Mouse (Mus musculus) cerebral cortex, adult 2 months (tissue): ENCODE data around the gene Pth2.

Source experiments
- WGBS: fragments of 180-500 bp; shearing (Covaris S2); methylation state at CpG from one replicate; pipeline ENCODE4 v1.1.7; 2018; 5-methylcytosine and 5-hydroxymethylcytosine counted together

The Pth2 gene

DNA sequence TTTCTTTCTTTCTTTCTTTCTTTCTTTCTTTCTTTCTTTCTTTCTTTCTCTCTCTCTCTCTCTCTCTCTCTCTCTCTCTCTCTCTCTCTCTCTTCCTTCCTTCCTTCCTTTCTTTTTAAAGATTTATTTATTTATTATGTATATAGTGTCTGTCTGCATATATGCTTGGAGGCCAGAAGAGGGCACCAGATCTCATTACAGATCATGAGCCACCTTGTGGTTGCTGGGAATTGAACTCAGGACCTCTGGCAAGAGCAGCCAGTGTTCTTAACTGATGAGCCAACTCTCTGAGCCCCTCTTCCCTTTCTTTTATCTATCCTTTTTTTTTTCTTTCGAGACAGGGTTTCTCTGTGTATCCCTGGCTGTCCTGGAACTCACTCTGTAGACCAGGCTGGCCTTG, 7.0 kb upstream of the Pth2 start:
- WGBS: 67% methylated on average over 1 of the region's 1 CpGs

DNA sequence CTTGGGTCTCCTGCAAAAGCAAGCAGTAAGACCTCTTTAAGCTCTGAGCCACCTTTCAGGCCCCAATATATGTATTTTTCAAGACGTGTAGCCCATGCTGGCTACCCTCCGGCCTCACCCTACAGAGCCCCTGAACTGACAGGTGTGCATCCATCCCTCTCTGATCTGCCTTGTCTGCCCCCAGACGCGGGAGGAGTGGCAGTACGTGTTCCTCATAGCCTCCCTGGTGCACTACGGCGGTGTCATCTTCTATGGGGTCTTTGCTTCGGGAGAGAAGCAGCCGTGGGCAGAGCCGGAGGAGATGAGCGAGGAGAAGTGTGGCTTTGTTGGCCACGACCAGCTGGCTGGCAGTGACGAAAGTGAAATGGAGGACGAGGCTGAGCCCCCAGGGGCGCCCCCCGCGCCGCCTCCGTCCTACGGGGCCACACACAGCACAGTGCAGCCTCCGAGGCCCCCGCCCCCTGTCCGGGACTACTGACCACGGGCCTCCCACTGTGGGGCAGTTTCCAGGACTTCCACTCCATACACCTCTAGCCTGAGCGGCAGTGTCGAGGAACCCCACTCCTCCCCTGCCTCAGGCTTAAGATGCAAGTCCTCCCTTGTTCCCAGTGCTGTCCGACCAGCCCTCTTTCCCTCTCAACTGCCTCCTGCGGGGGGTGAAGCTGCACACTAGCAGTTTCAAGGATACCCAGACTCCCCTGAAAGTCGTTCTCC, 6.1 kb upstream of the Pth2 start:
- WGBS: 6% methylated on average over 29 of the region's 29 CpGs

DNA sequence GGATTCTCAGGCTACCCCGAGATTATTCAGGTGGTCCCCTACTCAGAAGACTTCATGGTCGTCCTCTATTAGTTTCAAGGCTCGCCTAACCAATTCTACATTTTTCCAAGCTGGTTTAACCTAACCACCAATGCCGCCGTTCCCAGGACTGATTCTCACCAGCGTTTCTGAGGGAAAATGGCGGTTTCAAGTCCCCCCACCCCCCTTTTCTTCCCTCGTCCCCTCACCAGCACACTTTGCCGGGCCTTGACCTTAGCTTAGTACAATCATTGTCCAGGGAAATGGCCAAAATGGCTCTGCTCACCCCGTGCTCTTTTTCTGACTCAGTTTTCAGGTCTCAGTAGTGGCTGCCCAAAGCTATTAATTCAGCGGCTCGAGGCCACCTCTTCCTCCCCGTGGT, 5.4 kb upstream of the Pth2 start:
- whole genome bisulfite sequencing: 8% methylated on average over 13 of the region's 13 CpGs

DNA sequence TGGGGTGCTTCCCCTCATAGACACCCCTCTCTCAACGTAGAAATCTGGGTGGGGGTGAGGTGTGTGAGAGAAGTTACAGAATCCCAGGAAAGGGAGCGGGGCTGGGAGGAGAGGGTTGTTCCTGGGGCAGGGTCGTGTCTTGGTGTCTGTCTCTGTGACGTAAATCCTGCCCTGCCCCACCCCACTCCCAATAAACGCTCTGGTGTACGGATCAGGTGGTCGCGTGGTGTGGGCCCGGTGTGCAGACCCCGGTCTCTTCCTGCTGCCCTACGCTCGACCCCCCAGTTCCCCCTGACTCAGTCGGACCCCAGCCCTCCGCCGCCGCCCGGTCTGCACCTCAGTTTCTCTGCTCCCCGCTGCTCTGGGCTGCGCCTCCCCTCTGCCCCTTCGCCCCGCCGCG, 4.9 kb upstream of the Pth2 start:
- 3% methylated on average over 23 of the region's 23 CpGs for WGBS

DNA sequence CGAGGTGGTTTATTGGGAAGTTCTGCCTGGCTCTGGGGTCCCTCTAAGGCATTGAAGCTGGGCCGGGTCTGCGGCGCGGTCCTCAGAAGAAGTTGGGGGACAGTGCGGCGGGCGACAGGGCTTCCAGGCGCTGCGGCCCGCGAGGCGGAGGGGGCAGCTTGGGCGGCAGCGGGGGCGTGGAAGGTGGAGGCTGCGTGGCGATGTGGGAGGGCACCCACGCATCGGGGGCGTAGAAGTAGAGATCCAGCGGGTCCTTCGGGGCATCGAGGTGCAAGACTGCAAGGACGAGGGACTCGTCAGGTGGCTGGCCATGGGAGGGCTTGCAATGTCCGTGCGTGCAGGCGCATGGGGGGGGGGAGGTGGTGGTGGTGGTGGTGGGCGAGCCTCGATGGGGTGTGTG, 4.4 kb upstream of the Pth2 start:
- WGBS: 3% methylated on average over 31 of the region's 31 CpGs

DNA sequence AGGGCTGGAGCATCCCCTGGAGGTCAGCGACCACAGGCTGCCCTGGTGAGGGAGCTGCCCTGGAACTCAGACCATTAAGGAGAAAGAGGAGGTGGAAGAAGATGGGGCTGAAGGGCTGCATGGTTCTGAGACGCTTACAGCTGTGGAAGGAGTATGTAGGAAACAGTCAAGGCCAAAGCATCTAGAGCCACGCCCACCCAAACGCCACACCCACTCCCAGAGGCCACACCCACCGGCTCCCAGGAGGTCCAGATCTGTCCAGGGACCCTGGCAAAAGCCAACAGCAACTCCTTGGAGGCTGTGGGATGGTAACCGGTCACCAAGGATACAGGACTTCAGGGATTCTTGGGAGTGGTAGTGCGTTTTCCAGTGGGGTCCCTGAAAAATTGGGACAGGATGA, 2.2 kb upstream of the Pth2 start:
- 27% methylated on average over 7 of the region's 7 CpGs for WGBS

DNA sequence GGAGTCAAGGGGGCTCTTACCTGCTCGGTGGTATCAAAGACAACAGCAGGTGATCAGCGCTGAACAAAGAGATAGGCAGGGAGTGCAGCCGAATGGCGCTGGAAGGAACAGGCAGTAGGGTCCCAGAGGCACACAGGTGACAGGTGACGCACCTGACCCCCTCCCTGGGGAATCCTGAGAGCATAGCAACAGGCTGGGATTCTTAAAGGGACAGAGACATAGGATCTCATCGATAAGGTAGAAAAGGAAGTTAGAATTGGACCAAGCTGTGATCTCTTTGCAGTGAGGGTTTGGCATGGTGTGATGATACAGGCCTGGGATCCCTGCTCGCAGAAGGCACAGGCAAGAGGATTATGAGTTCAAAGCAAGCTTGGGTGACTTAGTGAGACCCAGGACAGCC, 1.3 kb upstream of the Pth2 start, which contains the start of gene Gfy:
Gene Gfy (minus strand): TSS at position 101 of the 400 bp plus-strand sequence.
- 43% methylated on average over 7 of the region's 7 CpGs for WGBS

DNA sequence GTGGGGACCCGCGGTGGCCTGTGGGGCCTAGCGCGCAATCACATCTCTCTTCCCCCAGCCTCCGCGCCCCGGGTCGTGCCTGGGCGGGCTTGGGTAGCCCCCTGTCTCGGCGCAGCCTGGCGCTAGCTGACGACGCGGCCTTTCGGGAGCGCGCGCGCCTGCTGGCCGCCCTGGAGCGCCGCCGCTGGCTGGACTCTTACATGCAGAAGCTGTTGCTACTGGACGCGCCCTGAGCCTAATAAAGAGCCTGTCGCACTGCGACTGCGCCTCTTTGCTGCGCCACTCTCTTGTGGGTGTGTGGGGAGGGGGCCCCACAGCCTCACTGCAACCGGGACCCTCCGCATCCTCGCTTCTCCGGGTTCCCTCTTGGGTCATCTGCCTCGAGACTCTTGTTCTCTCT, 745 bp downstream of the Pth2 start:
- 3% methylated on average over 35 of the region's 35 CpGs for WGBS

DNA sequence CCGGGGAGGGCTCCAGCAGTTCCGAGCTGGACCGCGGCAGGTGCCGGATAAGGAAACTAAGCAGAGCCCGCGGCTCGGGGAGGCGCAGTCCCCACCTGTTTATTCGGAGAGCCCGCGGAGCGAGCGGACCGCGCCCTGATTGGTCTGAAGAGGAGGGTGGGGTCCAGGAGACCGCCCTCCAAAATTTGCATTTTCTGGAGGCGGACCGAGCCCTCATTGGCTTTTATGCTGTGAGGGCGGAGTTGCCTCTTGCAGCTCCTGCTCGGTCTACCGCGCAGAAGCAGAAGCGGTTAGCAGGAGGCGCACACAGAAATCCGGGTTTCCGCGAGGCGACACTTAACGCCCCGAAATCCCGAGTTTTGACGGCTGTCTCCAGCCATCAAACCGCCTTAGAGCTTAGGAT, 1.4 kb downstream of the Pth2 start:
- WGBS: under 1% methylated on average over 34 of the region's 34 CpGs

DNA sequence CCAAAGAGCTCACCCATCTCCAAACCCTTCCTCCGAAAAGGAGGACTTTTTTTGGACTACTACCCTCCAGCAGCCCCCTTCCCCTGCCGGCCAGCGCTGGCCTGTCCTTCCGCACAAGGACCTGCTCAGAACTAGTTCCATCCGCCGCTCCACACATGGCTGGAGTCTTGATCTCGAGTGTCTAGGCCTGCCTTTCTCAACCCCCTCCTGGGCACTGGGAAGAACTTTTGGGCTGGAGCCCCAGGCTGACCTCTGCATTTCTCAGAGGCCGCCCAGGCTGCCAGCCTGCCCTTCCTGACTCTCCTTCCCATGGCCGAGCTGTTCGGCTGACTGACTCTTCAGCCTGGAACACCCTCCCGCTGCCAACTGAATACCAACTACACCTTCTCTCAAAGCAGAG, 1.8 kb downstream of the Pth2 start:
- WGBS: 12% methylated on average over 11 of the region's 11 CpGs

DNA sequence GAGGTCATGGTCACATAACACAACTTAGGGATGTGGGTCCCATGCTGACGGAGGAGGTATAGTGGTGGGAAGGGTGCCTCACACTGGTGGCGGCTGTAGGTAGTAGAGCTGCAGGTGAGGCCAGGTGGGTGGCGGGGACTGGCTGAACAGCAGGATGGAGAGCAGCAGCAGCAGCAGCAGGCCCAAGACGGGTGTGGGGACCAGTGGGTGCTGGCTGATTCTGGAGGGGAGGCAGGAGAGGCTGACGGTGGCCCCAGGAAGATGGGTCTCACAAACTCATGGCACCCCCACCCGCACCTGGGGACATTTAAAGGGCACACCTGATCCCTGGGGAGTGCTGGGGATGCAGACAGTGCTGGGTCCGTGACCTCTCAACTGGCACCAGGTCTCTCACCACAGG, 2.9 kb downstream of the Pth2 start:
- 79% methylated on average over 7 of the region's 7 CpGs for WGBS

DNA sequence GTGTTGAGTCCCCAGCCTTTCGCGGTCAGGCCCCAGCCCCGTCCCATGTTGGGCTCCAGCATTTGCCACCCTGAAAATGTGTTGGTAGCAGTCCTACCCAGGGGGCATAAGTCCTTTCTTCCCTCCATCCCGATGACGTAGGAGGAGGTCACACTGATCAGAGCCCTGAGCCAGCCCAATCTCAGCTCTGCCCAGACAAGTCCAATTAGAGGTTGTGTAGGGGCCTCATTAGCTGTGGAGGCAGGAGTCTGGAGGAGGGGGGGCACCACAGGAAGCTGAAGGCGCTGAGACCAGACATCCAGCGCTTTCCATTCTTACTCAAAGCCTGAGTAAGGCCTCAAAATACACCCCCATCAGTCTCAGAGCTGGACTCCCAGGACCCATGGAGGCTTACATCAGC, 5.1 kb downstream of the Pth2 start:
- WGBS: 70% methylated on average over 7 of the region's 7 CpGs

DNA sequence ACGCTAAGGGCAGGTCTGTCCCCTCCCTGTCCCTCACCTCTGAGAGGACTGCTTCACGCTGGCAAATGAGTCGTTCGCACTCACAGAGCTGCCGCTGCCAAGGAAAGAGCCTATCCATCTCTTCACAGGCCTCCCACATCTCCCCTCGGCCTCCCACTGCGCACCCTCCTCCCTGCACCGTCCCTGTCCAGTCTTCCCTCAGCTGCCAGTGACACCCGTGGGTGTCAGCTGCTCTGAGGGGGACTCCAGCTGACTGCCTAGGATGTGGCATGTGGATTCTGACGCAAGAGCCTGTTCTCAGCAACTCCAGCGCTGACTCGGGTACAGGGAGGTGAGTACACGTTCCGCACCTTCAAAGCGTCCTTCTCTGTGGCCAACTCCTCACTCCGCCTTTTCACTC, 8.8 kb downstream of the Pth2 start:
- 36% methylated on average over 16 of the region's 16 CpGs for WGBS

DNA sequence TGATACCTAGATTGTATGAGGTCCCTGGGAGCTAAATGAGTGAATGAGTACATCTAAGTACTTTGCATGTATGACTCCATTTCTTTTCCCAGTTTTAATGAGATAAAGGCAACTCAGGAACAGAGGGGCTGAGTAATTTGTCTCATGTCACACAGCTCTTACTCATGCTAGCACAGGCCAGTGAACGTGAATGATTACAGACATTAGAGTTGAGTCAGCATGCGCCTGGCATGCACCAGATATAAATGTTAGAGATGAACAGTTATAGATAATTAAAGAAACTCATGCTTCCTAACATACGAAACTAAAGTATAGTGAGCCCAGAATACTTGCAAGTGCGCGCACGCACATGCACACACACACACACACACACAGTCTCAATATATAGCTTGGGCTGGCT, 9.4 kb downstream of the Pth2 start:
- 57% methylated on average over 6 of the region's 6 CpGs for WGBS

DNA sequence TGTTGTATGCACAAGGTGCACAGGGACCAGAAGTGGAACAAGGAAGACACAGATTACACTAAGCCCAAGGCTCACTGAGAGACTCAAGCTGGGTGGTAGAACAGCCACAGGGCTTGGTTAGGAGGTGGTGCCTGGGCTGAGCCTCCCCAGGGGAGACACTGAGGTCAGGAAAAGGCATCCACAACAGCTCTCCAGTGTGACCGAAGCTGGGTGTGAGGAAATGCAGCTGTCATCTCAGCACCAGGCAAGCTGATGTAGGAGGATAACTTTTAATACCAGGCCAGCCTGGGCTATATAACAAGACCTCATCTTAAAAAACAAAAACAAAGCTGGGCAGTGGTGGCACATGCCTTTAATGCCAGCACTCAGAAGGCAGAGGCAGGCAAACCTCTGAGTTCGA, 10.4 kb downstream of the Pth2 start:
- 70% methylated on average over 2 of the region's 2 CpGs for WGBS

DNA sequence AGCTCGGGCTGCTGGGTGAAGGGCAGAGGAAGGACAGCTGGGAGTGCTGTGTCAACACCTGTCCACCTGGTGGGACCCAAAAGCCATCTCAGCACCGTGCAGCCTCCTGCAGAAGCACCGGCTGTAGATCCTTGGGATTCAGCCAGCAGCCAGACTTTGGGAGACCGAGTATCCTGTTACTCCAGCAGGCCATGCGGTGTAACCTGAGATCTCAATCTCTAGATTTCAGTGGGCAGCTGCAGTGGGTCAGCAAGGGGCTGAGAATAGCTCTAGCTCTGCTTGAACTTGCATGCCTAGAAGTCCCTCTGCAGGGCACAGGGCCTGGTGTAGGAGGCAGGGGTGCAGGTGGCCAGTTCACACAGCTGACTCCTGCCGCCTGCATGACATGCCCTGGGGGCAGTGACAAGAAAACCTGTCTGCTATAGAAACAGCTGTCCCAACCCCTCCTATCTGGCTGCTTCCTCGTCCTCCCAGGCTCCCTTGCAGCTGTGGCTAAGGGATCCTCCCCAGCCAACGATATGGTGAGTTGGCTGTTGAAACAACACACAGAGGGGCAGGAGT, 11.1 kb downstream of the Pth2 start:
- 42% methylated on average over 8 of the region's 8 CpGs for WGBS

DNA sequence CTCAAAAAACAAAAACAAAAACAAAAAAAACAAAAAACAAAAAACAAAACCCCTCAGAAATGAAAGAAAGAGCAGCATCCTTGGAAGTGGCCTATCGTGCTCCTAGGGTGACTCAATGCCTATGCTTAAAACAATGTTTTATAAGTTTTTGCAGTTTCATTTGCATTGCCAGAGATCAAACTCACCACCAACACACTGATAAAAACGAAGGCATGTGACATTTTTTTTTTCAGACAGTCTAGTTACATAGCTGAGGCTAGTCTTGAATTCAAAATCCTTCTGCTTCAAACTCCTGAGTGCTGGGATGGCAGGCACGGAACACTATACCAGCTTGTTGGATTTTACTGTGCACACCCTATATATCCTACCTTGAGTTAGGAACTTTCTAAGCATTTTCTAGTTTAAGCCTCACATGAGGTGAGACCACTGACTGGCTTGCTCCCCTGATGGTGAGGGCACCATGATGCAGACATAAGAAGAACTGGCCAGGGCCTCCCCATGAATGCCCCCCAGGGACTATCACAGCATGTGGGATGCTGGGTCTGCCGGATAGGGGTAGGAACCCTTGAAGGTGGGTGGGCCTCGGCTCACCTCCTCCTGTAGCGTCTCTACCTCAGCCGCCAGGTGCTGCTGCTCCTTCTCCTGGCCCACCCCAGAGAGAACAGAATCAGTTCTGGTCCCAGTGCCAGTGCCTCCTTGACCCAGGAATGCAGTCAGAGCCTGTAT, 12.0 kb downstream of the Pth2 start:
- WGBS: 82% methylated on average over 7 of the region's 7 CpGs

DNA sequence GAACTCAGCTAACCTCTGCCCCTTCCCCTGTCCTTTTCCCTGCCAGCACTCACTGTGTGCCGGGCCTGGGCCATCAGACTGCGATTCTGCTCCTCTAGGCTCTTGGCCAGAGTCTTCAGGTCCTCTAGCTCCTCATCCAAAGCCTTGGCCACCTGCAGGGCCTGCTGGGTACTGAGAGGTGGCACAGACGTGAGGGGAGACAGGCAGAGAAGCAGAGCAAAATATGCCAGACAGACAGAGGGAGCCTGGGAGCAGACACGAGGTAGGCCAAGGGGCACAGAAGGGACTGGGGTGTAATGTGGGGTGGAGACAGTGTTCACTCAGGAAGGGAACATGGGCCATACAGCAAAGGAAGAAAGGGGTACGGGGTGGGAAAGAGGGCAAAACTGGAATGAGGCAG, 12.6 kb downstream of the Pth2 start:
- WGBS: 55% methylated on average over 5 of the region's 5 CpGs

DNA sequence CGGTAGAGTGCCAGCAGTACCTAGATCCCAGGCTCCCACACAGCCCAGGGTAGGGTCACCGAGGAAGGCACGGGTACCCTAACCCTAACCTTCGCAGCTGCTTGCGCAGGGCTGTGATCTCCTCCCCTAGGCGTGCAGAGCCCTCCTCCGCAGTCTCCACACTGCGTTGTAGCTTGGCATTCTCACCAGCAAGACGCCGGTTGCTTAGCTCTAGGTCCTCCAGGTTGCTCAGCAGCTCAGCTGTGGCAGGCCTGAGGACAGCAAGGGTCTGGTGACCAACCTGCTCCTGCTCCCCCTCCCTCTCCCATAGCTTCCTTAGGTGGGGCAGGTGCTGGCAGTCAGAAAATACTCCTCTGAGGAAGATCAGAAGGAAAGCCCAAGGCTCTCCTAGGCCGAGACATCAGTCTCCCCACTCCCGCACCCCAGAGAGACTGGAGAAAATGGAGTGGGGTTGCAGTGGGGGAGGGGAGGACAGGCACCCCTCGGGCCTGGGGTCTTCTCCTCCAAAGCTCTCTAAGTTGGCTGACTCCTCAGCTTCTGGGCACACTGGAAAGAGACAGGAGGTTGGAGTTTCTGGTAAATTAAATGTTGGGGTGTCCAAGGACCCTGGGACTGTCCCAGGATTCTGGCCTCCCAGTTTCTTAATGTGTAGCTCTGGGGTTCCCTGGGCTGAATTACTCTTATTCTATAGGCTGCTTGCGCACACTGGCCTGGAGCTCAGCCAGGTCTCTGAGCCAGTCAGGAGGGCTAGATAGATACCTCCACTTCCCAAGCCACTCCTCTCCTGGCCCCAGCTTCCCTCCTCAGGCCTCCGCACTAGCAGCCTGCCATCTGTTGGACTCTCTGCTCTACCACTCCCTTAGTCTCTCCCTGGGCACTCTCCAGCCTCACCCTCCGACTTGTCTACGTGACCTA, 13.3 kb downstream of the Pth2 start:
- 67% methylated on average over 17 of the region's 17 CpGs for WGBS

DNA sequence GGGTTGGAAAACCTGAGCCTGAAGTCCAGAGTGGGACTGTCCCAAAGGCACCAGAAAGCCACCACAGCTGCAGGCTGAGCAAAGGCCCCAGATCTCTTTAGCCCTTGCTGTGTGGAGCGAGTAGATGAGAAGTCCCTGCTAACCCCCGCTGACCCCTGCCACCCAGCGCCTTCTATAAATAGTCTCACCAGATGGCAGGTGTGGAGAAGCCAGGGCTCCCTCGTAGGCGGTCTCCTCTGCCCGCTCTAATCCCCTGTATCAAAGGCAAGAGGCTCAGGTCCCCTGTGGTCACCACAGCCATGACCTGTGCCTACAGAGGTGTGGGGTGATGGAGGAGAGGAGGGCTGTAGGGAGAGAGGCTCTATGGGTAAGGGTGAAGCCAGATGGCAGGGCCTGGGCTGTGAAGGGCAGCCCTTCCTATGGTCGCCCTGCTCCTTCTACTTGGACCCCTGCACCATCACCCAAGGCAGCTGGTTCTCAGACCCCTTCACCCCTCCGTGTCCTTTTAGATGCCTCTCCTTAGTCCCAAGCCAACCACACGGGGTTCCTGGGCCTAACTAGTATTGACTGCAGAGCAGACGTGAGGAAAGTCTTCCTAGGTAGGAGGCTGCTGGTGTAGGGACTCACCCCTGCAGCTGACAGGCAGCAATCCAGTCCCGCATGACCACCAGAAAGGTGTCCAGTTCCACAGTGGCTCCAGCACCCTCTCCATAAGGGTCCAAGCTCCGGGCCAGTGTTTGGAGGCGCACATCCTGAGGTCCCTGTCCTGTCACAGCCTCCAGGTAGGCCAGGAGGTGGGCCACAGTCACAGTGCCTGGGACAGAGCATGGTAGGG, 14.8 kb downstream of the Pth2 start:
- WGBS: 80% methylated on average over 13 of the region's 13 CpGs

DNA sequence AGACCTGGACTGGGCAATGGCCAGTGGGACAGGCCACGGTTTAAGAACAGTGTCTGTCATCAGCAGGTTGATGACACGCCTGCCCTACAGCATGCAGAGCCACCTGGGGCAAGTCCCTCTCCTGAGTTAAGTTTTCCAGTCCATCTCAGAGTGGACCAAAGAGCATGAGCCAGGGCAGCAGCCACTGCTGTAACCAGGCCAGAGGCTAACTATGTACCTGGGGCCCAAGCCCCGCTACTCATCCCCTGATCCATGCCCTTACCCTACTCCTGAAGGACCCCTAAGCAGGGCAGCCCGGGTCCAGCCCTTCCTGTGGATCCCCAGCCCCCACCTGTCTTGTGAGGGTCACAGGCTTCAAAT, 15.4 kb downstream of the Pth2 start:
- WGBS: 88% methylated on average over 4 of the region's 4 CpGs
